11 mouse cellular contexts compared by ENCODE assay signal in the genomic region with DNA sequence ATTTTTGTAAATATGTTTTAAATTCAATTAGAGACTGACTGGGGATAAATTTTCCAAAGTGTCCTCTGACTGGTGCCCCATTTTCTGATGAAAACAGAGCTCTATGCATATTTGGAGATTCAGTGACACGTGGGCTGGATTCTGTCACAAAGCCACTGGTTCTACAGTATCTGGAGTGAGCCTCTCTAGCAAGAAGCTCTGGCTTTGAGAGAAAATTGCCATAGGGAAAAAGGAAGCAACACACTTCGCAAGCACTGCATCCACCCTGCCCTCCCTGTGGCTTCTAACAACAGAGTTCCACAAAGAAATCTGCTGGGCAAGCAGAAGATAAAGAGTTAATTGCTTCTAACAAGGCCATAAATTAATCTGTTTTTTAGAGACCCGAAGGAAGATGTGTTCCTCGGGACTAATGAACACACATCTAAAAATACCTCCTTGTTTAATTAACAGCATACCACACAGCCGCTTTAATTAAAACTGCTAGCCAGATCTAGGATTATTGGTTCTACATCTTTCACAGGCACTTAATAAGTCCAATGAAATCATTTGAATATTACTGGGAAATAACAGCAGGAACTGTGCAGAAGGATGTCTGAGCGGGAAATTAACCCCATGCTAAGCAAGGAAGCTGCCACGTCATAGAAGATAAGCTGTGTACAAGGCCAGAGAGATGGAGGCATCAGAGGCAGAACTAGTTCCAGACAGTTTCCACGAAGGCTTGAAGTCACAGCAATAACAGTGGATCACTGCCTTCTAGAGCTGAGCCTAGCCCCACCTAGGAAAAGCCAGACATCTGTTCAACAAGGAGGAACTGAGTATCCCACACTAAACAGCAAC.
DNase-seq lines count a peak whose midpoint lies in the region; ATAC-seq lines count a peak whose summit lies in the region.
"Had no signal": no experiment of that assay in that cellular context is flagged by ENCODE, and none has a peak within 500 bp of the region (broad histone marks: within the 10 kb centered on the region; RNA-seq: fewer than 3 reads in every experiment).

No protein-coding gene starts in this region.

- no peak overlapping the region for H3K4me3 ChIP-seq in midbrain, embryonic 11.5 days (ENCODE audit: low read depth, low read length)
- no peak overlapping the region for H3K4me3 ChIP-seq in midbrain, embryonic 10.5 days
- no peak overlapping the region for H3K4me3 ChIP-seq in hindbrain, embryonic 15.5 days
- H3K4me3 ChIP-seq: embryonic facial prominence, embryonic 13.5 days had no signal

- intact Hi-C loops in heart, postnatal 10 days (cut with DNase I), result loop anchor here (5.0 kb wide), 1 partner anchor 114 kb away; no protein-coding TSS in a partner anchor

- peak; percentile 11 for DNase-seq in heart, adult 8-10 months (ENCODE audit: low spot score)
- DNase-seq in heart, postnatal 10 days, result no peak
- DNase-seq in midbrain, embryonic 11.5 days (ENCODE audit: low spot score, missing footprints), result no peak
- DNase-seq in midbrain, embryonic 10.5 days (ENCODE audit: low spot score), result no peak
- DNase-seq in retina, embryonic 14.5 days (ENCODE audit: low spot score), result peak; percentile 45
- no peak for DNase-seq in layer of hippocampus, postnatal 36 days
- DNase-seq in ovary, postnatal 14 days (ENCODE audit: low spot score), result no peak
- DNase-seq: cerebellum, adult 2 months had no signal

- no peak overlapping the region for H3K27ac ChIP-seq in midbrain, embryonic 11.5 days (ENCODE audit: low read depth, low read length)
- H3K27ac ChIP-seq in midbrain, embryonic 10.5 days (replicated peaks), result no peak overlapping the region
- peak overlapping the region; percentile 40 for H3K27ac ChIP-seq in hindbrain, embryonic 15.5 days (replicated peaks)
- H3K27ac ChIP-seq: embryonic facial prominence, embryonic 13.5 days; macrophage had no signal

- H3K9me3 ChIP-seq in midbrain, embryonic 11.5 days (ENCODE audit: control insufficient read depth, low read length), result no peaks in the 10 kb centered on the region
- no peaks in the 10 kb centered on the region for H3K9me3 ChIP-seq in midbrain, embryonic 10.5 days (replicated peaks)
- H3K9me3 ChIP-seq in hindbrain, embryonic 15.5 days, result no peaks in the 10 kb centered on the region
- H3K9me3 ChIP-seq: embryonic facial prominence, embryonic 13.5 days had no signal

- no peaks in the 10 kb centered on the region for H3K4me1 ChIP-seq in midbrain, embryonic 11.5 days (ENCODE audit: control insufficient read depth, insufficient read depth, low read length)
- peaks cover 10% of the 10 kb centered on the region for H3K4me1 ChIP-seq in midbrain, embryonic 10.5 days
- 0 out of 2 replicates have a peak, but pooled peaks cover 6% of the 10 kb centered on the region for H3K4me1 ChIP-seq in hindbrain, embryonic 15.5 days (replicated peaks)

- no peaks in the 10 kb centered on the region for H3K36me3 ChIP-seq in midbrain, embryonic 11.5 days (ENCODE audit: control insufficient read depth, insufficient read depth, low read length)
- H3K36me3 ChIP-seq in midbrain, embryonic 10.5 days, result no peaks in the 10 kb centered on the region
- H3K36me3 ChIP-seq in hindbrain, embryonic 15.5 days, result no peaks in the 10 kb centered on the region
- H3K36me3 ChIP-seq: embryonic facial prominence, embryonic 13.5 days had no signal

- ATAC-seq in midbrain, embryonic 11.5 days (ENCODE audit: low FRiP score), result peak; percentile 57
- peak; percentile 72 for ATAC-seq in hindbrain, embryonic 15.5 days (ENCODE audit: low FRiP score, low read depth)

- no peak overlapping the region for H3K9ac ChIP-seq in midbrain, embryonic 11.5 days (ENCODE audit: low read length)
- no peak overlapping the region for H3K9ac ChIP-seq in hindbrain, embryonic 15.5 days
- H3K9ac ChIP-seq: embryonic facial prominence, embryonic 13.5 days had no signal

- no peaks in the 10 kb centered on the region for H3K27me3 ChIP-seq in midbrain, embryonic 11.5 days (ENCODE audit: control insufficient read depth, insufficient read depth, low read length)
- no peaks in the 10 kb centered on the region for H3K27me3 ChIP-seq in midbrain, embryonic 10.5 days (ENCODE audit: low read depth, poor library complexity, severe bottlenecking)
- no peaks in the 10 kb centered on the region for H3K27me3 ChIP-seq in hindbrain, embryonic 15.5 days
- H3K27me3 ChIP-seq: embryonic facial prominence, embryonic 13.5 days had no signal

- WGBS in midbrain, embryonic 11.5 days, result 65% methylated on average over 8 of the region's 8 CpGs
- 68% methylated on average over 8 of the region's 8 CpGs for WGBS in midbrain, embryonic 10.5 days
- WGBS in hindbrain, embryonic 15.5 days, result 26% methylated on average over 8 of the region's 8 CpGs

- H3K4me2 ChIP-seq in midbrain, embryonic 11.5 days, result no peak overlapping the region
- H3K4me2 ChIP-seq in hindbrain, embryonic 15.5 days, result peak overlapping the region; percentile 27
- H3K4me2 ChIP-seq: embryonic facial prominence, embryonic 13.5 days had no signal

Comparison
In these comparisons a context has a peak if more than half of its experiments do, and no peak if none do; other contexts are left out.
1. DNase-seq: peak in heart, adult 8-10 months (single experiment) and retina, embryonic 14.5 days (single experiment); none in heart, postnatal 10 days (0 of 2), midbrain, embryonic 11.5 days (single experiment), midbrain, embryonic 10.5 days (single experiment), layer of hippocampus, postnatal 36 days (0 of 2) and ovary, postnatal 14 days (single experiment).